Mouse (Mus musculus) frontal cortex, postnatal 10 days (tissue): ENCODE data around the gene Mrm2.
"Not testable (repeated sequence)": the region's sequence is repeated elsewhere in the genome, so short reads cannot be mapped to it uniquely, and the experiment has no call there.

Source experiments
- DNase-seq, 2 experiments: peaks; one replicate each; pipeline ENCODE4 v3.0.0; 2022; ENCODE audit warnings: low spot score in 2 of 2, mixed read lengths in 1 of 2

The Mrm2 gene

DNA sequence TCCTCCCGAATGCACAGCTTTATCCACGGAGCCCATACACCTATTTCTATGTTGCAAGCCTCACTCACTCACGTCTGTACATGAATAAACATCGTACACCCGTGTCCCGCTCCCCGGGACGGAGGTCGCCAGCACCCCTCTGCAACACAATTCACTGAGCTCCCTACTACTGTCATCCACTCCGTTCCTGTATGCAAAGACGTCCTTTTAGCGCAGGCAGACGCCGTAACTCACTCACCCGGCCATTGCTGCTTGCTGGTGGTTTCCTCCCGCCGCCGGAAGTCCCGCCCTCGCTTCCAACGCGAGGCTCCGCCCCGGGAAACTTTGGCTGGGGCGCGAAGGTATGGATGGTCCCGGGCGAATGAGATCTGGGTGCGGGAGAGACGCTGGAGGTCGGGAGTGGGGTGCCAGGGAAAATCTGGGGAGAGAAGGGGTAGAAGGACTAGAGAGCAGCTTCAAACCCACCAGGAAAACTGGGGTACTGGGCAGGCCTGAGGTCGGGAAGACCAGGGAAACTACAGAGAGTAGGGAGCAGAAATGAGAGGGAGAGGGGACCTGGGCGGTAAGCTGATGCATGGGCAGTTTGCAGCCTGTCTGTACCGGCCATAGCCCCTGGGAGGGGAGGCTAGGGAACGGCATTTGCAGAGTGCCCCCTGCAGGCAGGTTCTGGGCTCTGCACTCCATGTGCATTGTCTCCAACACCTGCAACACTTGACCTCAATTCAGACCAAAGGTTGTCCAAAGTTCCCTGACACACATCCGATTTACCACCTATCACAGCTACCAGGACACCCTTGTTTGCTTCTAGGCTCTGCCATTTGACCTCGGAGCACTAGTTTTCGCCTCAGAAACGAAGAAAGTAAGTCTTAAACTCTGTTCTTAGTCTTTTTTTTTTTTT lies at the start of gene Mrm2:
Gene Mrm2 (minus strand): TSS at position 284 of the 898 bp plus-strand sequence.
- DNase-seq, result peak; percentile 45 to 77

DNA sequence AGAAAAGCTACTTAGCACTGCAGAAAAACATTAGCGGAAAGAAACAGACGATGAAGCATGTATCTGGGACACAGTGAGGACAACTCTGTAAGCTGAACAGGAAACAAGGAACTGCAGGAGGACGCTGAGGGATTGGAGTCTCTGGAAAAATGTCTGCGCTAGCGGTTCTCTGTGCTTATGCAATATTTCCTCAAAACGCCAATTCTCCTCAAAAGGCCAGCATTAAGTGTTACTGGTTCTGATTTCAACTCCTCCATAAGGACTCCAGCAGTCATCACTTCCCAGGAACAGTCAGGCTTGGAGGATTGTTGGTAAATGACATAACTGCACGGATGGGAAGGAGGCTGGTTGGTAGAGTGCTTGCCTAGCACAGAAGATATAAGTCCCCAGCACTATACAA lies 49.5 kb upstream of the Mrm2 start:
- DNase-seq, result no peak

DNA sequence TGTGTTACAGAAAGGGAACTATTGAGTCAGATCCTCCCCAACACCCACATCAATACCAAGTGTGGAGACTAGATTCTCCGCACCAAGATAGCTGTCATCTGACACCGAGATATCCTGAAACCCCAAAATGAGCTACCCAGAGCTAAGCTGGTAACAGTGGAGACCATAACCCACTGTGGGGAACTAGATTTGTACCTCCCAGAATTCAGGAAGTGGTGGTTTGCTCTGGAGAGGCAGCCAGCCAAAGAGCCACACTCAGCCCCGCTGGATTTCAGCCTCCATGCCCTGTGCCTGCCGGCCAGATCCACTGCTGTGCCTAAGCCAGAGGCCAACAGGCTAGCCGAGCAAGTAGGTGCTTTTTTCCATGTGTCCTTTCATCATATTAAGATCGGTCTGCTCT lies 47.6 kb upstream of the Mrm2 start:
- DNase-seq, result no peak

DNA sequence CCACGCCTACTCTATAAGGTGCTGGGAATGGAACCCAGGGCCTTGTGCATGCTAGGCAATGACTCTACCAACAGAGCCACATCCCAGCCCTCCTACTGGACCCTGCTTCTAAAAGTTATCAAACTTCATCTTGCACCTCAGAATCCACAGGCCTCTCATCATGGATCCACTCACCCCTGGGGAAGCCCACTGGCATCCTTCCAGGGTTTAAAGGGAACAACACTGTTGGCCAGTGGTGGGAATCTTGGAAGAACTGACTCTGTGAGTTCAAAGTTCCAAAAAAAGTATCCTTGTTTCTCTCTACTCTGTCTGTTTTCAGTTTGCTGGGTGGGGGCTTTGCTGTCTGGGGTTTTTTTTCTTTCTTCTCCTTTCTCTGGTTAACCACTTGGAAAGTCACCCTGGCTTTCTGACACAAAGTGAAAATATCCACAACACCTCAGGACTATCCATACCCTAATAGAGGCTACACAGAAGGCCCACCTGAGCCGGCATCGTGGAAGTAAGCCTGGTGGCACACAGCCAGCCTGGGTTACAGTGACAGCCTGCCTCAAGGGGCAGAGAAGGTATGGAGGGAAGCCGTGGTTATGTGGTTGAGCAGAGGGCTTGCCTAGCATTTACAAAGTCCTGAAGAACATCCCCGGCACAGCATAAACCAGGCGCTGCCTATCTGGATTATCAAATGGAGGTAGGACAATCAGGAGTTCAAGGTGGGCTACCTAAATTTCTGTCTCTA lies 46.6 kb upstream of the Mrm2 start:
- no peak for DNase-seq

DNA sequence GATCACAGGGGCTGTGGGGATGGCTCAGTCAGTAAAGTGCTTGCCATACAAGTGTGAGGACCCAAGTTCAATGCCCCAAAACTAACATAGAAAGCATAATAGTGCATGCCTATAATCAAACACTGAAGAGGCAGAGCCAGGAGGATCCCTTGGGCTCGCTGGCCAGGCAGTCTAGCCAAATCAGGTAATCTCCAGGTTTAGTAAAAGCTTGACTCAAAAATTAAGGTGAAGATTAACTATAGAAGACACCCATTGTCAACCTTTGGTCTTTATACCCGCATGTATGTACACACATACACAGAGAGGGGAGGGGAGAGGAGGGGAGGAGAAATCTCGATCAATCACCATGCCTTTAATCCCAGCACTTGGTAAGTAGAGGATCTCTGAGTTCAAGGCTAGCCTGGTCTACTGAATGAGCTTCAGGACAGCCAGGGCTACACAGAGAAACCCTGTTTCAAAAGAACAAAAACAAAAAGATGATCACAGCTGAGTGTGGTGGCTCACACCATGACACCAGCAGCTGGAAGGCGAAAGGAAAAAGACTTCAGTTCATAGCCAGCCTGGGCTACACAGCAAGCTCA lies 43.6 kb upstream of the Mrm2 start:
- no peak for DNase-seq

DNA sequence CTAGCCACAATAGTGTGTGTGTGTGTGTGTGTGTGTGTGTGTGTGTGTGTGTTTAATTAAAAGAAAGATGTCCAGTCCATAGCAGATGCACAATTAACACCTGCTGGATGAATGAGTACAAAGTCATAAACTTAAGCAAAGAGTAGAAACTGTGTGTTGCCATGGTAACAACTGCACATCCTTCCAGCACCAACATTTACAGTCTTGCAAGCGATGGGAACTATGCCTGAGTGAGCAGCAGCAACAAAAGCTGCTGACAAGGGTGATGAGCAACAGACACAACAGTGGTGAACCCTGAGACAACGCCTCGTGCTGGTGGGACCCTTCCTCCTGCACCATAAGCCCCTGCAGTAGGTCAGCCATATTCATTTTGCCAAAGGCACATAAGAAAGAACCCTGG lies 42.5 kb upstream of the Mrm2 start:
- DNase-seq, result no peak

DNA sequence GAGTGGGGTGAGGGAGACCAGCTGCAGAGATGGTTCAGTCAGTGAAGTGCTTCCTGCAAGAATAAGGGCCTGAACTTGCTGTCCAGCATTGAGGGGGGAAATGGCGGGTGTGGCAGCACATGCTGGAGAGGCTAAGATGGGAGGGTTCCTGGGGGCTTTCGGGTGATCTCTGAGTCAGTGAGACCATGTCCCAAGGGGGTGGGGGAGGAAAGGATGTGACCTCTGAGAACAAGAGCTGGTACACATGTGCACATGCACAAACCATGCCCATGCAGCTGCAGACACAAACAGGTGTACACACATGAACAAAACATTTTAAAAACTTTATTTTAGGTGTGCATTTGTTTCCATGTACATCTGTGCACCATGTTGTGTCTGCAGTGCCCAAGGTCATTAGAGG lies 42.0 kb upstream of the Mrm2 start:
- no peak for DNase-seq

DNA sequence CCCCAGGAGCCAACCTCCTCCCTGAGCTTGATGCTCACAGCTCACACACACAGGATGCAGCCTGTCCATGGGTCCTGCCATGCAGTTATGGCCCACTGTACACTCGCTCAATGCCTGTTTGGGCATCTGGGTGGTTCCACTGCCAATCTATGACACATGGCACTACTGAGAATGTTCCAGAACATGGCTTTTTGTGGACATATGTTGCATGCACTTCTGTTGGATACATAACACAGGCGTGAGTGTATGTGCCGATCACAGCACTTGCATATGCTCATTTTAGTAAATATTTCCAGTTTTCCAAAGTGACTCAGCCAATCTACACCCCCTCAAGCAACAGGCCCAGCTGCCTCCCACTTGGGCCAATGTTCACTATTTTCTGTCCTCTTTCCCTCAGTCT lies 40.0 kb upstream of the Mrm2 start:
- peak in 1 of 2 experiments; percentile 28 for DNase-seq

DNA sequence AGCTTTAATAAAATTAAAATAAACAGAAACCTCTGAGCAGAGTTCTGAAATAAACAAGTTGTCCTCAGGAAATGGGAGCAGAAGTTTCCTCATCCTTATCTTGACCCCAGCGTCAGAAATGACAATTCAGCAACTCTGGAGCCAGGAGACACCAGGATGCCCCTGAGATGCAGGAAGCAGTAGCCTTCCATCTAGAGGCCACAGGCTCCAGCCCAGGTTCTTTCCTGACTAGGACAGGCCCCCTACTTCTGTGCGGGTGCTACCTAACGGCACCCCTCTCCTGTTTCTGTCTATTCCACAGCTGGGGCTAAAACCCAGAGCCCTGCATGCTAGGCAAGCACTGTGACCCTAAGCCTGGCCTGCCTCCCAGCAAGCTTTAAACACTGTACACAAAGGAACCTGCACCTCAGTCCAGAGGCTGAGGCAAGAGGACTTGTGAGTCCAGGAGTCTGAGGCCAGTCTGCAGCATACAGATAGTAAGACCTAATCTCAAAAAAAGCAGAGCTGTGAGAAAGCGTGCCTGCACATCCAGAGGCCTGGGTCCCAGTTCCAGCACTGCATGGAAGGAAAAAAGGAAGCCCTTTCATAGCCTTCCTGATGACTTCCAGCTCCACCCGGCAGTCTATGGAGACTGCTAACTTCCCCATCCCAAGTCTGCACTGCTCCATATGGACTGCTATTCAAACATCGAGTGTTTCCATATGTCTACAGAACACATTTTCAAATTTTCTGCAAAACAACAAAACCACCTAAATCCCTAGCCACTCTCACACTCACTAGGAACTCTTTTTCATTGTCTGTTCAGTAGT lies 39.0 kb upstream of the Mrm2 start:
- DNase-seq, result no peak

DNA sequence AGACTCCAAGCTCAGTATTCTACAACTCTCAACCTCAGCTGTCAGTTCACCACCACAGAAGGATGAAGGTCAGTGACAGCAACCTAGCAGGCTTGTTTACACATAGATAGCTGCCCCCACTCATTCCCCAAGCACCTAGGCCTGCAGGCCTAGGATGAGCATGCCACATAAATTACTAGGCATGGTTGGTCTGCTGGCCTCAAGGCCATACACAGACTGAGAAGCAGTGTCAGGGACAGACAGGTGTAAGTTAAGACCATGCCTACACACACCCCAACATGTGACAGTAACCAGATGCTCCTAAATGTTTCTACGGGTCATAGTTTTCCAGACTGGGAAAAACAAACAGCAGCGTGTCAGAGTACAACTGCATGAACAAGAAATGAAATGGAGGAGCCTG lies 37.8 kb upstream of the Mrm2 start:
- DNase-seq, result no peak

DNA sequence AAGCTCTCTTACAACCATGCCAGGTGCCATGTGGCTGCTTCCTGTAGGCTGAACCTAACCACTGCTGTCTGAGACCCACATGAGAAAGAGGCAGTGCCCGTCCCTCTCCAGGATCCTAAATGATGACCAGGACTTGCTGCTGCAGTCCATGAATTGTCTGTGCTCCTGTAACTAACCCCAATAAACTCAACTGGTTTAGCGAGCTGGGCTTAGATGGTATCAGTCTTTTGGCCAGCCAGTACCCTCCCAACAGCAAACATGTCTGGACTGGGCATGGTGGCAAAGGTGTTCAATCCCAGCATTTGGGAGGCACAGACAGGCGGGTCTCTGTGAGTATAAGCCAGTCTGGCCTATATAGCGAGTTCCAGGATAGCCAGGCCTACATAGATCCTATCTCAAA lies 37.2 kb upstream of the Mrm2 start:
- no peak for DNase-seq

DNA sequence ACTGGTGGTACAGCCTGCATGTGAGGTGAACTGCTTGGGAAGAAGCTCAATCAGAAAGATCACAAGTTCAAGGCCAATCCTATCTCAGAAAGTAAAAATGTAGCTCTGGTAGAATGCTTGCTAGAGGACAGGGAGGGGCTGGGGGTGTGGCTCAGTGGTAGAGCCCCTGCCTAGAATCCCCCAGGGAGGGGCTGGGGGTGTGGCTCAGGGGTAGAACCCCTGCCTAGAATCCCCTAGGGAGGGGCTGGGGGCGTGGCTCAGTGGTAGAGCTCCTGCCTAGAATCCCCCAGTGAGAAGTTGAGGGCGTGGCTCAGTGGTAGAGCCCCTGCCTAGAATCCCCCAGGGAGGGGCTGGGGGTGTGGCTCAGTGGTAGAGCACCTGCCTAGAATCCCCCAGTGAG lies 36.4 kb upstream of the Mrm2 start:
- DNase-seq, result not testable (repeated sequence)

DNA sequence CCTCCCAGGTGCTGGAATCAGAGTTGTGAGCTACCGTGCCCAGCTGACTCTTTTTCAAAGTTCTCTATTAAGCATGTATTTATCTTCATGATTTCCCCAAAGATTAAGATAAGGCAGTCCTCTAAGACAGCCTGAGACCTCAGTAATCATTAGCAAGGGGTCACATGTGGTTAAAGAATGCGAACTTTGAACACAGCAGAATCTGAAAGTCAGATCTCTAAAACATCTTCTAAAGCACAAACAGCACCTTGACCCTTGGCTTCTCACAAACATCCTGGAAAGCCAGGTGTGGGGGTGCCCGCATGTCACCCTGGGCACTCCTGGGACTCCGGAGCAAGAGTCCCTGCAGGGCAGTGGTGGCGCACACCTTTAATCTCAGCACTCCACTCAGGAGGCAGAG lies 32.7 kb upstream of the Mrm2 start:
- DNase-seq, result no peak

DNA sequence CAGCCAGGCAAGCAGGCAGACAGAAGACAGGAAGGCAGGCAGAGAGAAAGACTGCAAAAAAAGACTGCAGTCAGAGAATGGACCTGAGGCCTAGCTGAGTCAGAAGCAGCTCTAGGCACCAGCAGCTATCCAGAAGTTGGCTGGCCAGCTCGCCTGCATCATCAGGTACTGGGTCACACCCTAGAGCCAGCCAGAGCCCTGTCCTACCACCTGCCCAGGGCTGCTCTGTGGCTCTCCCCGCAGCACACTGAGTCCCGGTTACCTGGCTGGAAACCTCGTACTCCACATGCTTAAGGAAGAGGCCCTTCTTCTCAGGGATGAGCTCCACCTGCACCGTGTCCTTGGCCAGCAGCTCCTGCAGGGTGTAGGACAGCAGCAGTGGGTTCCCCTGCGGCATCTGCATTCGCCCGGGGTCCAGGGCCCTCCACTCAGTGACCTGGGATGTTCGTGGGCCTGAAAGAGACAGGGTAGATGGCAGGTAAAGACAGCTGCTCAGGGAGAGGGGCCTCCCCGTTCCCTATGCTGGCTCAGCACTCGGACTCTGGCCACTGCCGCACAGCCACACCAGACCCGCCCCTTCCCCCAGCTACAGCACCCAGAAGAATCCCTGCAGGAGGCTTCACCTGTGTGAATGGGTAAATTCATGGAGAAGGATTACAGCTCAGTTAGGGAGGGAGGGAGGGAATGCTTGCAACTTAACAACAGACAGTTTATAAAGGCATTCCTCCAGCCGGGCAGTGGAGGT lies 28.4 kb upstream of the Mrm2 start:
- no peak for DNase-seq

DNA sequence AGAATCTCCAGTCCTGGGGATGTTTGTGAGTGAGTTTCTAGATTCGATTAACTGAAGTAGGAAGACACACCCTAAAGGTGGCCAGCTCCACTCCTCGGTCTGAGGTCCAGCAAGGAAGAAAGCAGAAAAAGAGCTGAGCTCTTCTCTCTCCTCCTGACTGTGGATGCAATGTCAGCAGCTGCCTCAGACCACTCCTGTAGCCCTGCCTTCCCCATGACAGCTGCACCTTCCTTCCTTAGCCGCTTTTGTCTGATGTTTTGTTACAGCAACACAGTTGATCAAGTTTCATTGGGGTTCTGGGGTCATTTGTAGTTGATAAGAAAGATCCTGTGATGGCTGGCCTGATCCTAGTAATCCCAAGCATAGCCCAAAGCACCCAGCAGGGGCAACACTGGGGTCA lies 25.8 kb upstream of the Mrm2 start:
- no peak for DNase-seq

DNA sequence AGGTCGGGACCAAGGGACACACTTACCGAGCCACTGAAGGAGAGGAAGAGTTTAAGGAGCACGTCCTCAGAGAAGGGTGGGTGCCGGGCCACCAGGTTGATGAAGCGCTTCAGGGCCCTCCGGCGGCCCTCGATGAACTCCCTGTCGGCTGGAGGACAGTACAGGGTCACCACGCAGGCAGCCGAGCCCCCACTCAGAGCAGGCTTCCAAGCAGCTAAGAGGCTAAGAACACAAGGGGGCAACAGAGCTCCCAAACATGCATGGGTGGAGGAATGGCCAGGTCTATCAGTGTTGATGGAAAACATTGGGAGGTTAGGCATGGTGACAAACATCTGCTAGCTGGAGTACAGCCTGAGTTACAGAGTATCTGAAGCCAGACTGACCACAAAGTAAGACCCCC lies 24.2 kb upstream of the Mrm2 start:
- no peak for DNase-seq

DNA sequence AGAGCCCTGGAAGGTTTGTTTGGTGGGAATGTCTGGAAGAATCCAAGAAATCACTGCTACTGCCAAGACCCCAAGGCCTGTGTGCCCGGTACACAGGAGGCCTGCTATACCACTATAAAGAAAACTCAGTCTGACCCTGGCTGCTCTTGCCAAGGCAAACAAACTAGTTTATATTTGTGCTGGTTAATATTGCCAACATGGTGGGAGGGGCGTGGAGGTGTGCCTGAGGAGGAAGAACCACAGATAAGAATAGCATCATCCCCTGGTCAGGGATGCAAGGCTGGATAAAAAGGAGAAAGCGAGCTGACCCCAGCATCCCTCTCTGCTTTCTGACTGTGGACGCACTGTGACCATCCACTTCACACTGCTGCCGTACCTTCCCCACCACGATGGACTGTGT lies 20.7 kb upstream of the Mrm2 start:
- DNase-seq, result no peak

DNA sequence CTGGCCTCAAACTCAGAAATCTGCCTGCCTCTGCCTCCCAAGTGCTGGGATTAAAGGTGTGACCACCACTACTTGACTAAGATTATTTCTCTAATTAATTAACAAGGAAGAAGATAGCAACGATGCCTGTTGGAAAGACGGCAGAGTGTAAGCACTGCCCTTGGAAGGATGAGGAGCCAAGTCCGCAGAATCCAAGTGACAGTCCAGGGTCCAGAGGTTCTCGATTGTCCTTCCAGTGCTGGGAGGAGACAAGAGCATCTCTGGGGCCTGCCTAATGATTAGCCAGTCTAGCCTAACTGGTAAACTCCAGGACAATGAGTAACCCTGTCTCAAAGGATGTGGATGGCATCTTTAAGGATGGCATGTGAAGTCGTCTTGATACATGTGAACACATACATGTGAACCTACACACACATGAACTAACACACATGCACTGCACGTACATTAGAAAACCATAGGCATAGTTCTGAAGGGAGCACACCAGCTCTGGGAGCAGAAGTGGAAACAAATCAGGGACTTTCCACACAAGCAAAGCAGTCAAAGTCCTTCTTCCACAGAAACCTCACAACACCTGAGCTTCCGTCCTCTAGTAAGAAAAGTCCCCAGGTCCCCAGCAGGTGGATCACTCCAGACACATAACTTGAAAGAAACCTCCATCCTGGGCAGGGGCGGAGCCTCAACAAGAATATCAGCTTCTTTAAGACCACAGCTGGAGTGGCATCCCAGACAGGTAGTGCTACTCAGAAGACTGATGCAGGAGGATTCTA lies 19.2 kb upstream of the Mrm2 start:
- DNase-seq, result no peak

DNA sequence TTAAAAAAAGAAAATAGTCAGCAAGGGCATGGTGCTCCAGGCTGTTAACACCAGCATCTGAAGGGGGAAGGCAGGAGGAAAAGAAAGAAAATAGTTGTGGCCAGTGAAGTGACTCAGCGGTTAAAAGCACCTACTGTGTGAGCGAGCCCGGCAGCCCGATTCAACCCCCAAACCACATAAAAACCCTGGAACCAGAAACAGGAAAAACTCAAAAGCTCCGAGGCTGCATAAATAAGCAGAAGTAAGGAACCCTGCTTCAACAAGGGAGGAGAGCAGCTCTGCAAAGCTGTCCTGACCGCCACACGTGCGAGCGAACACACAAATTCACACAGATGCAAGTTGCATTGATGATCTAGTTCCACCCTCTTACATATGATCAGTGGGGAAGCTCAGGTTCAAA lies 18.2 kb upstream of the Mrm2 start:
- no peak for DNase-seq

DNA sequence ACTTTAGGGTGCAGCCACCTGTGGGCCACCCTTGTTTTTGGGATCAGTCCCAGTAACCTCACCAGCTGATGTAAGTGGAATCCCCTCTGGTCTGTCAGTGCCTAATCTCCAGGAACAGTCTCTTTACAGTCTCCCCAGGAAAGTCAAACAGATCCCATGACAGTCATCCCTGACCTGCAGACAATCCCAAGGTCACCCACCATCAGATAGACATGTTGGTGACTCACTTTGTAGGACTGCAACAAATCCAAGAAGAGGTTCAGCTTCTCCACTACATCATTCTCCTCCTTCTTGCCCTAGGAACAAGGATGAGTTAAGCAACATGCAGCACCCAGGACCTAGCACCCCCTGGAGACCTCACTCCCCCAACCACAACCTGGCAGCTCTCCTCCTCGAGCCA lies 14.4 kb upstream of the Mrm2 start:
- no peak for DNase-seq

DNA sequence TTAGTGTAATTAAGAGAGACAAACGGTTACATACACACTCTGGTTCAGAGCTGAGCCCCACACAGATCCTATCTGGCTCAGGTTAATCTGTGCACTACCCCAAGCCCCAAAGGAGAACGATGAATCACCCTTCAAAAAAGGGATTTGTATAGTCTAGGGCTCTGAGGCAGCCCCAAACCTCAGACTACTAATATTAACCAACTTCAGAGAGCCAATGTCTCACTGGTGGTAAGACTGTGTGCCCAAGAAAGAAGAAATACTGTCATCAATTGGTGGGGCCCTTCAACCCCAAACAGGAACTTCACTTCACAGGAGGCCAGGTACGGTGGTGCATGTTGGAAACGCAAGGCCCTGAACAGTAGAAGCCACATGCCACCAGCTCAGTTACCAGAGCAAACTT lies 13.5 kb upstream of the Mrm2 start:
- no peak for DNase-seq
